Mouse (Mus musculus) thymus, adult 2 months (tissue): ENCODE data around the gene Ruvbl2. TPM values are rescaled to one million over a fixed set of nuclear protein-coding genes. Genes with fewer than 3 reads are reported as not detected.

ENCODE experiments used
- DNase-seq: peaks from one replicate; pipeline ENCODE4 v3.0.0; 2021
- H3K27ac ChIP-seq: fragments of 200-500 bp; 2 replicates; pipeline ENCODE4 v1.5.1; 2012; ENCODE audit warnings: low read length, control low read depth; ENCODE audit not compliant: control insufficient read depth, insufficient read depth
- H3K27me3 ChIP-seq: fragments of 200-500 bp; 2 replicates; pipeline ENCODE4 v1.6.1; 2012; ENCODE audit warnings: mild to moderate bottlenecking, low read length, moderate library complexity, mixed read lengths; ENCODE audit not compliant: control insufficient read depth, insufficient read depth
- H3K36me3 ChIP-seq: fragments of 200-500 bp; 2 replicates; pipeline ENCODE4 v1.6.1; 2012; ENCODE audit warnings: mild to moderate bottlenecking, low read length, moderate library complexity; ENCODE audit not compliant: control insufficient read depth, insufficient read depth
- H3K4me1 ChIP-seq: fragments of 200-500 bp; replicated peaks from 2 replicates; pipeline ENCODE4 v1.6.1; 2012; ENCODE audit warnings: low read length; ENCODE audit not compliant: control insufficient read depth, insufficient read depth
- H3K4me3 ChIP-seq: fragments of 200-500 bp; 2 replicates; pipeline ENCODE4 v1.5.1; 2012; ENCODE audit warnings: mild to moderate bottlenecking, low read length, control low read depth, moderate library complexity; ENCODE audit not compliant: control insufficient read depth, insufficient read depth
- CTCF ChIP-seq: fragments of 200-500 bp; IDR thresholded peaks from 2 replicates; pipeline ENCODE4 v1.5.1; 2012; ENCODE audit warnings: mild to moderate bottlenecking, control low read depth, low read length, moderate library complexity, borderline replicate concordance; ENCODE audit not compliant: control insufficient read depth, poor library complexity, insufficient read depth; ENCODE audit errors: extremely low read depth
- POLR2A ChIP-seq: fragments of 200-500 bp; IDR thresholded peaks from 2 replicates; pipeline ENCODE4 v1.6.1; 2012; ENCODE audit warnings: mild to moderate bottlenecking, low read length, control low read depth, moderate library complexity; ENCODE audit not compliant: control insufficient read depth, poor library complexity, insufficient read depth; ENCODE audit errors: extremely low read depth
- WGBS: fragments of 180-500 bp; shearing (Covaris S2); methylation state at CpG from one replicate; pipeline ENCODE4 v1.1.7; 2018; 5-methylcytosine and 5-hydroxymethylcytosine counted together
- polyA plus RNA-seq: library from polyadenylated mRNA; depleted of rRNA; stranded (reverse); fragments of >200 nt; gene quantifications from 2 replicates; pipeline ENCODE4 v1.2.3, GENCODE M21; 2012; rRNA removed

Gene Ruvbl2
- polyA plus RNA-seq, 1 experiment, result 124 TPM

DNA sequence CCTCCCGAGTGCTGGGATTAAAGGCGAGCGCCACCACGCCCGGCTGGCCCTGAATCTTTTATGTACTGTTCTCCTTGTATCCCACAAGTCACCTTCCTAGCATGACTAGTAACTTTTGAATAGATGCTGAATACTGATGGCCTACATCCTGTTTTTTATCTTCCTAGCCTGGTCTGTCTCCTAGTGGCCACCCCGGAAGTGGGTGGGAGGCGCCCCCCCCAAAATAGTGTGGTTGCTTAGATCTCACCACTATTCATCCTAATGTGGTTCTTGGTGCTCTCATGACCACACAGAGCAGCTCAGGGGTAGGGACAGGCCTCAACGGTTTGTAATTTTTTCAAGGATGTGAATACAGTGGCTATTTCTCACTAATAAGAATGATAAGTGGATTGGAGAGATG is 63.3 kb downstream of the Ruvbl2 start:
- TF ChIP-seq POLR2A (no peak), CTCF (no peak)
- WGBS, result 66% methylated on average over 8 of the region's 8 CpGs
- DNase-seq, result no peak
- H3K4me1 ChIP-seq, result peaks cover 11% of the 10 kb centered on the region
- H3K27ac ChIP-seq, result no peak overlapping the region
- H3K4me3 ChIP-seq, result no peak overlapping the region
- no peaks in the 10 kb centered on the region for H3K27me3 ChIP-seq
- peaks cover 45% of the 10 kb centered on the region for H3K36me3 ChIP-seq

DNA sequence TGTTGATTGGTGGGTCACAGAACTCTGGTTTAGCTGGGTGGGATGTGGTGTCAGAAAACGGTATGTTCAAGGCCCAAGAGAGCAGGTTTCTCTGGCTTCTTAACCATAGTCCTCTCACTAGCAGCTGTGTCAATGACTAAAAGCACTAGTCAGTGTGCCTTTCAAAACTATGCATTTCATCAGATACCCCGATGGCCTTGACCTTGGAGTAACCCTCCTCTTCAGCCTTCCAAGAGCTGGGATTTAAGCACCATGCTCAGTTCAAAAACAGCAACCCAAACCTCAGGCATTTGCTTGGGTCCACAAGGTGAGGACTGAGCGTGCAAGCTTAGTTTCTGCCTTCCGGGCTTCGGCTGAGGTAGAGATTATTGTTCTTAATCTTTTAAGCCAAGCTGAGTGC is 65.5 kb downstream of the Ruvbl2 start:
- H3K4me1 ChIP-seq, result peaks cover 22% of the 10 kb centered on the region
- WGBS, result 91% methylated on average over 5 of the region's 5 CpGs
- H3K4me3 ChIP-seq, result no peak overlapping the region
- peaks cover 23% of the 10 kb centered on the region for H3K36me3 ChIP-seq
- H3K27ac ChIP-seq, result no peak overlapping the region
- TF ChIP-seq POLR2A, result no peak
- no peak for TF ChIP-seq CTCF
- DNase-seq, result no peak
- peaks cover 5% of the 10 kb centered on the region; the same call in 1 of the 2 replicates for H3K27me3 ChIP-seq

Other genes with a start within 250 kb of the Ruvbl2 start
- 0.32 and 0.37 TPM in 2 replicates for gene Ccdc155, start 233.2 kb downstream of the Ruvbl2 start, polyA plus RNA-seq
- gene Dkkl1, start 225.9 kb downstream of the Ruvbl2 start, polyA plus RNA-seq, result 3.0 and 3.5 TPM in 2 replicates
- gene Tead2, start 222.3 kb downstream of the Ruvbl2 start, polyA plus RNA-seq, result 5.0 and 8.5 TPM in 2 replicates
- gene Cd37, start 199.0 kb downstream of the Ruvbl2 start, polyA plus RNA-seq, result 412 and 423 TPM in 2 replicates
- 0.30 and 0.37 TPM in 2 replicates for gene Slc6a16, start 197.0 kb downstream of the Ruvbl2 start, polyA plus RNA-seq
- 0.50 TPM in 1 of 2 replicates, not detected in the other for gene Slc6a21, start 160.6 kb downstream of the Ruvbl2 start, polyA plus RNA-seq
- 12.1 and 12.9 TPM in 2 replicates for gene Trpm4, start 104.3 kb downstream of the Ruvbl2 start, polyA plus RNA-seq
- gene Hrc, start 102.8 kb downstream of the Ruvbl2 start, polyA plus RNA-seq, result 0.56 and 9.1 TPM in 2 replicates
- 0.65 and 0.89 TPM in 2 replicates for gene Ppfia3, start 71.1 kb downstream of the Ruvbl2 start, polyA plus RNA-seq
- gene Lin7b, start 67.5 kb downstream of the Ruvbl2 start, polyA plus RNA-seq, result 0.65 and 1.0 TPM in 2 replicates
- gene Snrnp70, start 42.4 kb downstream of the Ruvbl2 start, polyA plus RNA-seq, result 693 and 725 TPM in 2 replicates
- gene Kcna7, start 32.4 kb downstream of the Ruvbl2 start, polyA plus RNA-seq, result 0.68 and 1.1 TPM in 2 replicates
- gene Ntf5, start 24.4 kb downstream of the Ruvbl2 start, polyA plus RNA-seq, result 2.1 and 3.0 TPM in 2 replicates
- gene Lhb, start 17.3 kb downstream of the Ruvbl2 start, polyA plus RNA-seq, result 0.80 and 0.96 TPM in 2 replicates
- 35.2 and 35.5 TPM in 2 replicates for gene Gys1, start 3.3 kb downstream of the Ruvbl2 start, polyA plus RNA-seq
- gene Ftl1, start 21.8 kb upstream of the Ruvbl2 start, polyA plus RNA-seq, result 2,491 and 2,656 TPM in 2 replicates
- 165 and 184 TPM in 2 replicates for gene Bax, start 28.8 kb upstream of the Ruvbl2 start, polyA plus RNA-seq
- gene Tulp2, start 43.8 kb upstream of the Ruvbl2 start, polyA plus RNA-seq, result 2.5 and 3.0 TPM in 2 replicates
- gene Gm45808, start 48.7 kb upstream of the Ruvbl2 start, polyA plus RNA-seq, result not detected in 2 replicates
- gene Dhdh, start 50.7 kb upstream of the Ruvbl2 start, polyA plus RNA-seq, result 2.3 and 2.4 TPM in 2 replicates
- gene Nucb1, start 72.3 kb upstream of the Ruvbl2 start, polyA plus RNA-seq, result 204 and 216 TPM in 2 replicates
- gene Ppp1r15a, start 88.2 kb upstream of the Ruvbl2 start, polyA plus RNA-seq, result 27.6 and 35.3 TPM in 2 replicates
- gene Plekha4, start 88.2 kb upstream of the Ruvbl2 start, polyA plus RNA-seq, result 9.7 and 12.3 TPM in 2 replicates
- 2.2 and 2.6 TPM in 2 replicates for gene Hsd17b14, start 116.8 kb upstream of the Ruvbl2 start, polyA plus RNA-seq
- 140 and 173 TPM in 2 replicates for gene Bcat2, start 132.1 kb upstream of the Ruvbl2 start, polyA plus RNA-seq
- 18.9 and 19.2 TPM in 2 replicates for gene Fgf21, start 177.4 kb upstream of the Ruvbl2 start, polyA plus RNA-seq
- gene Fut1, start 179.2 kb upstream of the Ruvbl2 start, polyA plus RNA-seq, result 4.7 and 5.9 TPM in 2 replicates
- gene Izumo1, start 183.7 kb upstream of the Ruvbl2 start, polyA plus RNA-seq, result 0.45 and 0.75 TPM in 2 replicates
- 6.3 and 8.6 TPM in 2 replicates for gene Rasip1, start 189.4 kb upstream of the Ruvbl2 start, polyA plus RNA-seq
- 3.9 and 4.4 TPM in 2 replicates for gene Mamstr, start 201.9 kb upstream of the Ruvbl2 start, polyA plus RNA-seq
- gene Fut2, start 228.3 kb upstream of the Ruvbl2 start, polyA plus RNA-seq, result 1.3 and 1.9 TPM in 2 replicates
- 3.9 and 4.2 TPM in 2 replicates for gene Ntn5, start 245.9 kb upstream of the Ruvbl2 start, polyA plus RNA-seq